Mouse (Mus musculus): ENCODE results near the gene Opcml.

GRCm38 (mm10) chr9:28552387-28553182 lies 762.0 kb downstream of the Opcml start:
- TF ChIP-seq CTCF (IDR thresholded peaks at IDR 0.05; ENCODE audit: low read depth, low read length): no peak
- TF ChIP-seq EP300 (IDR thresholded peaks at IDR 0.05; ENCODE audit: insufficient read depth, low read depth, low read length): no peak

All from ES-Bruce4 (cell line).